Mouse (Mus musculus): ENCODE results near the gene Zfp512b.
A peak's percentile ranks its signal among the peaks of the same experiment; 100 is the strongest.

The Zfp512b gene

GRCm38 (mm10) chr2:181572921-181573920 lies 19.4 kb downstream of the Zfp512b start:
- no peak for DNase-seq

- DNase-seq: no peak
These were observed 20.5 kb downstream of the Zfp512b start for GRCm38 (mm10) chr2:181571941-181572670.

GRCm38 (mm10) chr2:181570921-181571595 lies 21.5 kb downstream of the Zfp512b start:
- no peak for DNase-seq

GRCm38 (mm10) chr2:181570375-181570774 lies 22.2 kb downstream of the Zfp512b start:
- no peak for DNase-seq

GRCm38 (mm10) chr2:181569856-181570255 lies 22.7 kb downstream of the Zfp512b start:
- DNase-seq: no peak

- no peak for DNase-seq
These were observed 24.2 kb downstream of the Zfp512b start for GRCm38 (mm10) chr2:181568272-181569008.

- no peak for DNase-seq
These were observed 25.3 kb downstream of the Zfp512b start for GRCm38 (mm10) chr2:181567338-181567737.

GRCm38 (mm10) chr2:181553772-181554171 lies 38.8 kb downstream of the Zfp512b start:
- DNase-seq: no peak

- no peak for DNase-seq
These were observed 42.4 kb downstream of the Zfp512b start for GRCm38 (mm10) chr2:181550233-181550632.

GRCm38 (mm10) chr2:181548682-181549081 lies 43.9 kb downstream of the Zfp512b start:
- DNase-seq: no peak

- no peak for DNase-seq
These were observed 44.4 kb downstream of the Zfp512b start for GRCm38 (mm10) chr2:181548227-181548626.

GRCm38 (mm10) chr2:181546142-181546541 lies 46.5 kb downstream of the Zfp512b start:
- no peak for DNase-seq

- DNase-seq: no peak
These were observed 50.7 kb downstream of the Zfp512b start for GRCm38 (mm10) chr2:181541761-181542380.

- DNase-seq: peak; percentile 51
These were observed 55.1 kb downstream of the Zfp512b start for GRCm38 (mm10) chr2:181537444-181538047.

GRCm38 (mm10) chr2:181536410-181536809 lies 56.2 kb downstream of the Zfp512b start:
- DNase-seq: no peak

- no peak for DNase-seq
These were observed 60.0 kb downstream of the Zfp512b start for GRCm38 (mm10) chr2:181532589-181532988.

Measured in right cerebral cortex, postnatal 14 days (tissue).